Mouse (Mus musculus) lung, adult 2 months (tissue): ENCODE measurements at regions not wholly inside any gene's neighbourhood (a gene's known extent, or its start where the extent isn't known, plus 50 kb on each side); places are given as distances from the start of the nearest gene placed in this dataset.

Experiments used
- CTCF ChIP-seq: fragments of 200-500 bp; IDR thresholded peaks from 2 replicates; pipeline ENCODE4 v1.5.1; 2011; ENCODE audit warnings: mild to moderate bottlenecking, low read length, control low read depth; ENCODE audit not compliant: insufficient read depth
- POLR2A ChIP-seq: fragments of 200-500 bp; IDR thresholded peaks from 2 replicates; pipeline ENCODE4 v1.6.1; 2011; ENCODE audit warnings: low read depth, mild to moderate bottlenecking, control low read depth, low read length, borderline replicate concordance; ENCODE audit errors: extremely low read depth

DNA sequence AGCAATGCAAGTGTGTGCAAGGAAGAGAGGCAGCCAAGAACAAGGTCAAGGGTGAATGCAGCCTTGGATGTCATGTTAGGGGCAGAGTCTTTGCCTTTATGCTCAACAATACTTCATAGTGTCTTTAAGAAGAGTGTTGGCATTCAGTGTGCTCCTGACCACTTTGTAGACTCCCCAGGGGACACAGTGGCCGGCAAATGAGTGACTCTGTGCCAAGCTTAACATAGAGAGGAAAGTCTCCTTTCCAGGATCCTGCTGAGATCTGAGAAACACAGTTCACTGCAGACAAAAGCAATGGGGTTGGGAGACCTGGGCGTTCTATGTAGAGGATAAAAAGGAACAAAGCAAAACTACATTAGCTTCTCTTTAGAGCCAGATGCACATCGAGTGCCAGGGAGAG is 259.2 kb downstream of the Maf start:
- TF ChIP-seq CTCF = no peak
- no peak for TF ChIP-seq POLR2A
